Mouse (Mus musculus): Measurements from ENCODE around the gene Zfp933. TPM values are rescaled to one million over a fixed set of nuclear protein-coding genes. Genes with fewer than 3 reads are reported as not detected.
A peak's percentile ranks its signal among the peaks of the same experiment; 100 is the strongest.
"Not testable (repeated sequence)": the region's sequence is repeated elsewhere in the genome, so short reads cannot be mapped to it uniquely, and the experiment has no call there.

The Zfp933 gene
- polyA plus RNA-seq, 1 experiment from 2014 or later: 6.2 TPM

DNA sequence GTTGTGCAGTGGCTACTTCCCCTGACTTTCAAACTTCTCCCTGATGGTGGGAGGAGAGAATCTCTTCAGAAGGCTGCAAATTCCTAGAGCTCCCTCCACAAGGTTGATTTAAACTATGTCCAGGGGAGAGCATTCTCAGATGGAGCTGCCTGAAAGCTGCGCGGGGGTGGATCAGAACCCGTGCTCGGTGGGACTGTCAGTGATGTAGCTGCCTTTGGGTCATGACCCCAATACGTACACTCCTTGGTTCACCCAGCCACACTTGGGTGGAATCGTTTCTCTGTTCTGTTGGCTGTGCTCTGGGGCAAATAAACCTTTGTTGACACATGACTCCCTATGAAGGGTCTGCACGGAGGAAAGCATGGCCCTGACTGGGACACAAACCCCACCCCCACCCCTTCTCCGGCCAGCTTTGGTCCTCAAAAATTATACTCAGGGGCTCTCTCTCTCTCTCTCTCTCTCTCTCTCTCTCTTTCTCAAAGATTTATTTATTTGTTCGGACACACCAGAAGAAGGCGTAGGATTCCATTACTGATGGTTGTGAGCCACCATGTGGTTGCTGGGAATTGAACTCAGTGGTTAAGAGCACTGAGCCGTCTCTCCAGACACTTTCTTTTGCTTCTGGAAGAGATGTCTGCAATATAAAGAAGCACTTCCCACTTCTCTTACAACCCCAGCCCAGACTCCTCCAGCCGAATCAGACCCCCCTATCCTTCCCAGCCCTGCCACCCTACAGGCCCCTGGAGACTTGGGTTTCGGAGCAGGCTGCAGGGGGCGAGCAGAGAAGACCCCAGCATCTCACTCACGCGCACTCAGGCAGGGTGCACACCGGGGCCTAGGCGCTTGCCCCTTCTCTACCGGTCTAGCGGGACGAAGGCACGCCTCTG, 19.6 kb upstream of the Zfp933 start:
- no peak for ATAC-seq (ENCODE audit: insufficient read depth, low FRiP score)
- H3K9ac ChIP-seq (ENCODE audit: low read length): peak overlapping the region; percentile 86
- H3K27me3 ChIP-seq (ENCODE audit: control insufficient read depth, insufficient read depth, low read length): no peaks in the 10 kb centered on the region
- peak overlapping the region; percentile 74 for H3K4me3 ChIP-seq (replicated peaks; ENCODE audit: low read length)
- H3K27ac ChIP-seq (ENCODE audit: low read length): peak overlapping the region; percentile 78
- H3K9me3 ChIP-seq (replicated peaks; ENCODE audit: control insufficient read depth, low read length): no peaks in the 10 kb centered on the region; the same call in 1 of the 2 replicates
- peaks cover 20% of the 10 kb centered on the region for H3K4me1 ChIP-seq (ENCODE audit: control insufficient read depth, insufficient read depth, low read length)
- peak overlapping the region; percentile 70 for H3K4me2 ChIP-seq (ENCODE audit: low read depth, low read length)
- 3% methylated on average over 22 of the region's 22 CpGs for WGBS
- H3K36me3 ChIP-seq (ENCODE audit: control insufficient read depth, insufficient read depth, low read length): peaks cover 19% of the 10 kb centered on the region

DNA sequence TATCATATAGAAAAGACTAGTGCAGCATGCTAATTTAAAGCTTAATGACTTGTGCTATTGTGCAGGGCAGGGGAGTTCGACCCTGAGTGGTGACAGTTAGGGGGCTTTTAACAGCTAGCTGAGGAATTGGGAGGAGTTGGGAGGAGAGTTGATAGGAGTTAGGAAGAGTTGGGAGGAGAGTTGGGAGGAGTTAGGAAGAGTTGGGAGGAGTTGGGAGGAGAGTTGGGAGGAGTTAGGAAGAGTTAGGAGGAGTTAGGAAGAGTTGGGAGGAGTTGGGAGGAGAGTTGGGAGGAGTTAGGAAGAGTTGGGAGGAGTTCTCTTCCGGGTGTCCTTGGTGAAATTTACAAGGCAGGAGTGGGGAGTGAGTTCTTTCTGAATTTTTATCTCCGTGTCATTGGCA, 18.6 kb upstream of the Zfp933 start:
- ATAC-seq (ENCODE audit: insufficient read depth, low FRiP score); H3K9me3 ChIP-seq (replicated peaks; ENCODE audit: control insufficient read depth, low read length); H3K4me3 ChIP-seq (replicated peaks; ENCODE audit: low read length); H3K4me2 ChIP-seq (ENCODE audit: low read depth, low read length); H3K27ac ChIP-seq (ENCODE audit: low read length); H3K27me3 ChIP-seq (ENCODE audit: control insufficient read depth, insufficient read depth, low read length); H3K9ac ChIP-seq (ENCODE audit: low read length): not testable (repeated sequence)
- Histone ChIP-seq H3K36me3 (ENCODE audit: control insufficient read depth, insufficient read depth, low read length) (peaks cover 14% of the 10 kb centered on the region), H3K4me1 (ENCODE audit: control insufficient read depth, insufficient read depth, low read length) (peaks cover 20% of the 10 kb centered on the region)
- WGBS: 48% methylated on average over 3 of the region's 3 CpGs

- no peak overlapping the region for H3K4me2 ChIP-seq (ENCODE audit: low read depth, low read length)
- H3K27me3 ChIP-seq (ENCODE audit: control insufficient read depth, insufficient read depth, low read length): no peaks in the 10 kb centered on the region
- peaks cover 21% of the 10 kb centered on the region for H3K36me3 ChIP-seq (ENCODE audit: control insufficient read depth, insufficient read depth, low read length)
- ATAC-seq (ENCODE audit: insufficient read depth, low FRiP score): no peak
- no peak overlapping the region for H3K4me3 ChIP-seq (replicated peaks; ENCODE audit: low read length)
- WGBS: 96% methylated on average over 9 of the region's 9 CpGs
- no peak overlapping the region for H3K27ac ChIP-seq (ENCODE audit: low read length)
- peaks cover 20% of the 10 kb centered on the region for H3K4me1 ChIP-seq (ENCODE audit: control insufficient read depth, insufficient read depth, low read length)
- H3K9ac ChIP-seq (ENCODE audit: low read length): no peak overlapping the region
- no peaks in the 10 kb centered on the region; the same call in 1 of the 2 replicates for H3K9me3 ChIP-seq (replicated peaks; ENCODE audit: control insufficient read depth, low read length)
Observed at GRCm38 (mm10) chr4:147866056-147866455, 17.9 kb upstream of the Zfp933 start.

DNA sequence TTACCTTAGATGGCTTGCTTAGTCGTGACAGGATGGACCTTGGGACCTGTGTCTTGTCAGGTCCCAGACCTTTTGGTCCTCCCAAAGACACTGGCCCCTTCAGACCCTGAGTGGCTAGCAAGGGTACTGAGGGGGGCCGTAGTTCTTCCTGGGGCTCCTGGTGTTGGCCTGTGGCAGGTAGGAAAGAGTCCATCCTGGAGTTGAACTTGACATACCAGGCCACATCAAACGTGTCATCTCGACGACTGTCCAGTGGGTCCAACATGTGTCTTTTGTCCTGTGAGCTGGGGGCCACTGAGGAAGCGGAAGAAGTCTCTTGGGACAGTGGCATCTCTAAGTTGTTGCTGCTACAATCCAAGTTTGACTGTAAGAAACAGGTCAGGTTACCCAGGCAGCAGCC, 17.5 kb upstream of the Zfp933 start:
- Histone ChIP-seq H3K4me1 (ENCODE audit: control insufficient read depth, insufficient read depth, low read length) (peaks cover 20% of the 10 kb centered on the region), H3K36me3 (ENCODE audit: control insufficient read depth, insufficient read depth, low read length) (peaks cover 24% of the 10 kb centered on the region), H3K9ac (ENCODE audit: low read length) (no peak overlapping the region), H3K4me3 (replicated peaks; ENCODE audit: low read length) (no peak overlapping the region), H3K4me2 (ENCODE audit: low read depth, low read length) (no peak overlapping the region), H3K27ac (ENCODE audit: low read length) (no peak overlapping the region), H3K9me3 (replicated peaks; ENCODE audit: control insufficient read depth, low read length) (no peaks in the 10 kb centered on the region; the same call in 1 of the 2 replicates), H3K27me3 (ENCODE audit: control insufficient read depth, insufficient read depth, low read length) (no peaks in the 10 kb centered on the region)
- WGBS: 94% methylated on average over 6 of the region's 6 CpGs
- no peak for ATAC-seq (ENCODE audit: insufficient read depth, low FRiP score)

DNA sequence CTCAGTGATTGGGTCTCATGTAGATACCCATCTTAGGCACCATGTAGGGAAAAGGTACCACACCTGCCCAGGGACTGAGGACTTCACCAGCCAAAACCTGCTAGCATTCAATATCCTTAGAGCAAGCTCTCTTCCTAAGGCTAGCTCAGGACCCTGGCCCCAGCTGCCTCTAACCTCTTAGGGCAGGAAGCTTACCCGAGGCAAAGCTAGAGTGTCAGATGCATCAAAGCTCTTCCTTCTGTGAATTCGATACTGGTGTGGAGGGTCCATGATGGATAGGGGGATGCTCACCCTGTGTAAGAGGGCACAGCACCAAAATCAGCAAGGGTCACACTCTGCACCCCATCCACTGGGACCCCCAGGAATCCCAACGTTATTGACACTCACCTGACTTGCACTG, 13.9 kb upstream of the Zfp933 start:
- peaks cover 24% of the 10 kb centered on the region for H3K36me3 ChIP-seq (ENCODE audit: control insufficient read depth, insufficient read depth, low read length)
- no peaks in the 10 kb centered on the region for H3K4me1 ChIP-seq (ENCODE audit: control insufficient read depth, insufficient read depth, low read length)
- no peak overlapping the region for H3K4me3 ChIP-seq (replicated peaks; ENCODE audit: low read length)
- H3K4me2 ChIP-seq (ENCODE audit: low read depth, low read length): no peak overlapping the region
- no peaks in the 10 kb centered on the region for H3K27me3 ChIP-seq (ENCODE audit: control insufficient read depth, insufficient read depth, low read length)
- no peak for ATAC-seq (ENCODE audit: insufficient read depth, low FRiP score)
- H3K27ac ChIP-seq (ENCODE audit: low read length): no peak overlapping the region
- H3K9me3 ChIP-seq (replicated peaks; ENCODE audit: control insufficient read depth, low read length): no peaks in the 10 kb centered on the region
- no peak overlapping the region for H3K9ac ChIP-seq (ENCODE audit: low read length)
- 91% methylated on average over 3 of the region's 3 CpGs for WGBS

DNA sequence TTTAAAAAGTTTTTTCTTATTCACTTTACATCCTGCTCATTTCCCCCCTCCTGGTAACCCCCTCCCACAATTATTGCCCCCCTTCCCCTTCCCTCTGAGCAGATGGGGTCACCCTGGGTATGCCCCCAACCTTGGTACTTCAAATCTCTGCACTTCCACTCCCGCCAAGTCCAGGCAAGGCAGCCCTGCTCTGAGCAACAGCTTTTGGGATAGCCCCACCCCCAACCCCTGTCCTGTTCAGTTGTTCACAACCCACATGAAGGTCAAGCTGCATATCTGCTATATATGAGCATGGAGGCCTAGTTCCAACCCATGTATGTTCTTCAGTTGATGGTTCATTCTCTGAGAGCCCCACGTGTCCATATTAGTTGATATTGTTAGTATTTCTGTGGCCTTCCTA, 2.6 kb upstream of the Zfp933 start:
- Histone ChIP-seq H3K9me3 (replicated peaks; ENCODE audit: control insufficient read depth, low read length) (no peaks in the 10 kb centered on the region), H3K4me1 (ENCODE audit: control insufficient read depth, insufficient read depth, low read length) (peaks cover 4% of the 10 kb centered on the region), H3K4me2 (ENCODE audit: low read depth, low read length) (no peak overlapping the region), H3K27ac (ENCODE audit: low read length) (no peak overlapping the region), H3K4me3 (replicated peaks; ENCODE audit: low read length) (no peak overlapping the region), H3K9ac (ENCODE audit: low read length) (no peak overlapping the region), H3K36me3 (ENCODE audit: control insufficient read depth, insufficient read depth, low read length) (no peaks in the 10 kb centered on the region), H3K27me3 (ENCODE audit: control insufficient read depth, insufficient read depth, low read length) (no peaks in the 10 kb centered on the region)
- no peak for ATAC-seq (ENCODE audit: insufficient read depth, low FRiP score)
- 65% methylated on average over 2 of the region's 2 CpGs for WGBS

DNA sequence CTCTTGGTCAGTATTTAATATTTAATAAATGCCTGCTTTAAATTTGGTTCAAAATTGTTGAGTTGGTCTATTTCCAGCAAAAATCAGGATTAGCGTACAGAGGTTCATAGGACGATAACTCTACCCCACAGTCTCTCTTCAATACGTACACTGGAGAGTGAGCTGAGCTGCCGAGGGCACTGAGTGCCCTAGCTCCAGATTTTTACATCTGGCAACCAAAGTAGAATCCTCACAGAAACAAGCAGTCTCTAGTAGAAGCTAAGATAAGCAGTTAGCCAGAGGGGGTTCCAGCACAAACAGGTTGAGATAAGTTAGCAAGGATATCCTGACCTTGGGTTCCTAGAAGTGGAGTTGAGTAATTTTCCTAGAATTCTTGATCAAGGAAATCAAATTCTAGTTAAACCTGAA, 422 bp upstream of the Zfp933 start:
- no peaks in the 10 kb centered on the region for H3K27me3 ChIP-seq (ENCODE audit: control insufficient read depth, insufficient read depth, low read length)
- WGBS: 2% methylated on average over 4 of the region's 4 CpGs
- peaks cover 4% of the 10 kb centered on the region for H3K4me1 ChIP-seq (ENCODE audit: control insufficient read depth, insufficient read depth, low read length)
- ATAC-seq (ENCODE audit: insufficient read depth, low FRiP score): peak; percentile 64
- H3K27ac ChIP-seq (ENCODE audit: low read length): no peak overlapping the region
- peaks cover 8% of the 10 kb centered on the region for H3K36me3 ChIP-seq (ENCODE audit: control insufficient read depth, insufficient read depth, low read length)
- H3K9me3 ChIP-seq (replicated peaks; ENCODE audit: control insufficient read depth, low read length): 0 out of 2 replicates have a peak, but pooled peaks cover 4% of the 10 kb centered on the region
- peak overlapping the region; percentile 95 for H3K4me3 ChIP-seq (replicated peaks; ENCODE audit: low read length)
- H3K9ac ChIP-seq (ENCODE audit: low read length): peak overlapping the region; percentile 79
- peak overlapping the region; percentile 86 for H3K4me2 ChIP-seq (ENCODE audit: low read depth, low read length)

GRCm38 (mm10) chr4:147842871-147843270, 5.3 kb downstream of the Zfp933 start:
- Histone ChIP-seq H3K9ac (ENCODE audit: low read length) (no peak overlapping the region), H3K9me3 (replicated peaks; ENCODE audit: control insufficient read depth, low read length) (peaks cover 28% of the 10 kb centered on the region), H3K4me1 (ENCODE audit: control insufficient read depth, insufficient read depth, low read length) (peaks cover 4% of the 10 kb centered on the region), H3K27me3 (ENCODE audit: control insufficient read depth, insufficient read depth, low read length) (no peaks in the 10 kb centered on the region), H3K4me3 (replicated peaks; ENCODE audit: low read length) (no peak overlapping the region), H3K27ac (ENCODE audit: low read length) (no peak overlapping the region), H3K4me2 (ENCODE audit: low read depth, low read length) (no peak overlapping the region), H3K36me3 (ENCODE audit: control insufficient read depth, insufficient read depth, low read length) (peaks cover 31% of the 10 kb centered on the region)
- 96% methylated on average over 3 of the region's 3 CpGs for whole genome bisulfite sequencing
- no peak for ATAC-seq (ENCODE audit: insufficient read depth, low FRiP score)

DNA sequence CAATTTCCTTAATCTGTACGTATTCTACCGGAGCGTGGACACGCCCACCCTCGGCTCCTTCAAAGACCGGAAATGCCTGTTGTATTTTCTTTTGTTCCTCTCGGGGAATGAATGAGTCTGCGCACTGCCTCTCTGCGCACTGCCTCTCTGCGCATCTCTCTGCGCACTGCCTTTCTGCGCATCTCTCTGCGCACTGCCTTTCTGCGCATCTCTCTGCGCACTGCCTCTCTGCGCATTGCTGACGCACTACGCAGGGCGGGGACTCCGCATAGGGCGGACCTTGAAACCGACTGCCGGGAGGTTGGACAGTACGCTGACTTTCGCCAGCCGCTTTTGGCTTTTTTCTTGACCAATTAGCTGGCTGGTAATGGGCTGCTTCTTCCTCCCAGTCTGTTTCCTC, 8.9 kb downstream of the Zfp933 start:
- not testable (repeated sequence) for ATAC-seq (ENCODE audit: insufficient read depth, low FRiP score); H3K27ac ChIP-seq (ENCODE audit: low read length); H3K4me1 ChIP-seq (ENCODE audit: control insufficient read depth, insufficient read depth, low read length); H3K9ac ChIP-seq (ENCODE audit: low read length); H3K4me3 ChIP-seq (replicated peaks; ENCODE audit: low read length); H3K27me3 ChIP-seq (ENCODE audit: control insufficient read depth, insufficient read depth, low read length); H3K4me2 ChIP-seq (ENCODE audit: low read depth, low read length)
- Histone ChIP-seq H3K9me3 (replicated peaks; ENCODE audit: control insufficient read depth, low read length) (peaks cover 28% of the 10 kb centered on the region), H3K36me3 (ENCODE audit: control insufficient read depth, insufficient read depth, low read length) (peaks cover 29% of the 10 kb centered on the region)
- WGBS: 98% methylated on average over 12 of the region's 26 CpGs

All from stomach, embryonic 16.5 days (tissue).